ENCODE assay signal across 8 mouse cellular contexts in the genomic region with DNA sequence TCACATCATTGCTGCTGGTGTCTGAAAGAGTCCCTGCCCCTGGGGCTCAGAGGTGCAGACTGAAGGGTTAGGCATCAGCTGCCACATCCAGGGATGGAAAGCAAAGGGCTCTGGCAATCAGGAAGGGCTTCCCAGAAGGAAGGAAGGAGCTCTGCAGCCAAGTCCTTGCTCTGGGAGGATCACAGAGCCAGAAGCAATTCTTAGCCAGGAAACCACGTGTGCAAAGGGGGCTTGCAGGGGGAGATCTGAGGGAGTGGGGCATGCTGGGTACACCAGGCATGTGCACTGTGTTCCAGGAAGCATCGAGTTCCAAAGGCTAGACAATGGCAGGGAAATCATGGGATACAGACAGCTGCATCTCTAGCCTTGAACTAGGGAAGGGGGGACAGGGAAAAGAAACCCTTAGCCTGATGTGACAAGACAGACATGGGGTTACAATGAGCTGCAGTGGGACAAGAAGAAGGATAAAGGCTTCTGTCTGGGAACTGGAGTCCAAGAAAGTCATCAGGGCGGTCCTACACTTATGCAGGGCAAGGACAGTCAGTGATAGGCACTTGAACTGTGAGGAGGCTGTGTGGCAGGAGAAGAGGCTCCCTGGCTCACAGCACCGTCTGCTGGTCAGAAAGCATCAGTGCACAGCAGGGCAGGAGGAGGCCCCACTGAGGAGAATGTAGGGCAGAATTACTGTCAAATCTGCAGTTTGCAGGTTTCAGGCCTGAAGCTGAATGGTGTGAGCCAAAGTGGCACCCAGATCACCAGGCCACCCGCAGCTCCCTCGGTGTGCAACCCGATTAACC. TPM values are rescaled to one million over a fixed set of nuclear protein-coding genes. Genes with fewer than 3 reads are reported as not detected.
A peak's percentile ranks its signal among the peaks of the same experiment; 100 is the strongest.
DNase-seq lines count a peak whose midpoint lies in the region; ATAC-seq and TF ChIP-seq lines count a peak whose summit lies in the region.
"Not testable (repeated sequence)": the region's sequence is repeated elsewhere in the genome, so short reads cannot be mapped to it uniquely, and the experiment has no call there.
"Had no signal": no experiment of that assay in that cellular context is flagged by ENCODE, and none has a peak within 500 bp of the region (broad histone marks: within the 10 kb centered on the region; RNA-seq: fewer than 3 reads in every experiment).

No protein-coding gene starts in this region.

- not testable (repeated sequence) for H3K36me3 ChIP-seq in intestine, postnatal 0 days (ENCODE audit: control insufficient read depth, insufficient read depth)

- 32% methylated on average over 7 of the region's 7 CpGs for WGBS in intestine, postnatal 0 days

- H3K4me2 ChIP-seq in intestine, postnatal 0 days (replicated peaks; ENCODE audit: low read depth): not testable (repeated sequence)

- not testable (repeated sequence) for H3K4me1 ChIP-seq in intestine, postnatal 0 days (replicated peaks; ENCODE audit: control insufficient read depth, insufficient read depth, low read length)

- H3K4me3 ChIP-seq in intestine, postnatal 0 days (ENCODE audit: low read depth, low read length): not testable (repeated sequence)

- H3K9me3 ChIP-seq in intestine, postnatal 0 days (ENCODE audit: control insufficient read depth): not testable (repeated sequence)

- ATAC-seq in intestine, postnatal 0 days: not testable (repeated sequence)
- ATAC-seq in megakaryocyte, adult 5-6 weeks (ENCODE audit: poor library complexity, severe bottlenecking): peak; percentile 94

- peak; percentile 70 for DNase-seq in adrenal gland, adult 8-10 months
- peak; percentile 72 for DNase-seq in embryo, embryonic 10 days (ENCODE audit: low spot score)
- peak; percentile 57 for DNase-seq in gastrocnemius, postnatal 25 days
- DNase-seq in left cerebral cortex, postnatal 10 days (ENCODE audit: extremely low spot score in 1 of 2, low spot score in 2 of 2): peak; percentile 42 to 65
- peak; percentile 29 to 38 for DNase-seq in right cerebral cortex, postnatal 36 days (ENCODE audit: low spot score in 2 of 2)

- H3K27me3 ChIP-seq in intestine, postnatal 0 days (replicated peaks; ENCODE audit: control insufficient read depth, insufficient read depth, low read length): not testable (repeated sequence)

- H3K27ac ChIP-seq in intestine, postnatal 0 days (ENCODE audit: low read depth, low read length): not testable (repeated sequence)

- peak; percentile 96 for TF ChIP-seq CTCF in intestine, postnatal 0 days (IDR thresholded peaks at IDR 0.05; ENCODE audit: low read depth)

- intact Hi-C loops in left cerebral cortex, postnatal 10 days (cut with DNase I): loop anchor here (5.0 to 10.0 kb wide), 3 partner anchors 83 to 355 kb away; no protein-coding TSS in a partner anchor

- H3K9ac ChIP-seq in intestine, postnatal 0 days (ENCODE audit: low read depth, low read length): not testable (repeated sequence)

RNA-seq across cellular contexts. Expression of a gene that starts 14.3 kb away (rescaled TPM):
- total RNA-seq in adrenal gland, adult 8-10 months (2022): 1 to 10 TPM; 4.6 to 7.9 (median 6.9) TPM
- total RNA-seq in gastrocnemius, postnatal 25 days (2021): 1 to 10 TPM in 1 of 2 experiments, under 1 TPM in 1; 0.95 to 2.4 TPM
- polyA plus RNA-seq in intestine, postnatal 0 days (2015; fragmentation: Nextera tagmentation; extraction: Ambion mirVana): 1.3 and 1.6 TPM in 2 replicates
- total RNA-seq in left cerebral cortex, postnatal 10 days (2021): 1 to 10 TPM; 2.3 TPM
- 149 and 170 TPM in 2 replicates for total RNA-seq in megakaryocyte, adult 5-6 weeks (2015)
- total RNA-seq in megakaryocyte, adult 5-6 weeks (2017): 140 and 184 TPM in 2 replicates

RNA-seq across cellular contexts. Expression of a gene that starts 34.3 kb away (rescaled TPM):
- 1 to 10 TPM in 2 of 4 experiments, under 1 TPM in 2; 0.70 to 2.2 (median 1.4) TPM for total RNA-seq in adrenal gland, adult 8-10 months (2022)
- 1 to 10 TPM in 1 of 2 experiments, under 1 TPM in 1; 0.38 to 1.1 TPM for total RNA-seq in gastrocnemius, postnatal 25 days (2021)
- polyA plus RNA-seq in intestine, postnatal 0 days (2015; fragmentation: Nextera tagmentation; extraction: Ambion mirVana): 0.31 and 0.42 TPM in 2 replicates
- under 1 TPM; 0.69 to 0.77 TPM for total RNA-seq in left cerebral cortex, postnatal 10 days (2021)
- total RNA-seq in megakaryocyte, adult 5-6 weeks (2015): 34.0 and 38.5 TPM in 2 replicates
- 8.2 and 12.2 TPM in 2 replicates for total RNA-seq in megakaryocyte, adult 5-6 weeks (2017)

RNA-seq across cellular contexts. Expression of a gene that starts 55.9 kb away (rescaled TPM):
- total RNA-seq in adrenal gland, adult 8-10 months (2022): under 1 TPM in 1 of 4 experiments, not detected in 3; 0.31 TPM
- total RNA-seq in gastrocnemius, postnatal 25 days (2021): not detected
- not detected in 2 replicates for polyA plus RNA-seq in intestine, postnatal 0 days (2015; fragmentation: Nextera tagmentation; extraction: Ambion mirVana)
- under 1 TPM; 0.39 to 0.51 TPM for total RNA-seq in left cerebral cortex, postnatal 10 days (2021)
- not detected in 2 replicates for total RNA-seq in megakaryocyte, adult 5-6 weeks (2015)
- not detected in 2 replicates for total RNA-seq in megakaryocyte, adult 5-6 weeks (2017)
- polyA plus RNA-seq: forebrain, embryonic 16.5 days had no signal

Comparison
In these comparisons a context has a peak if more than half of its experiments do, and no peak if none do; other contexts are left out.
1. RNA of a gene that starts 14.3 kb away (total RNA-seq): 140 to 184 TPM in megakaryocyte, adult 5-6 weeks; 4.6 to 7.9 TPM in adrenal gland, adult 8-10 months, 0.95 to 2.4 TPM in gastrocnemius, postnatal 25 days and 2.3 TPM in left cerebral cortex, postnatal 10 days; every median in the first group is over 10 times any median in the second.
2. Peak in every context shown above with its lines, with median percentiles within 50 percentile points of each other: DNase-seq.